Mouse (Mus musculus) C2C12 (cell line): Measurements from ENCODE around the gene Gm10354.
"Not testable (repeated sequence)": the region's sequence is repeated elsewhere in the genome, so short reads cannot be mapped to it uniquely, and the experiment has no call there.

Experiments
- CTCF ChIP-seq: IDR thresholded peaks from one replicate; pipeline ENCODE4 v1.5.1; 2011; ENCODE audit not compliant: control insufficient read depth, insufficient read depth, insufficient read length
- FOSL1 ChIP-seq: IDR thresholded peaks from one replicate; pipeline ENCODE4 v1.8.0; 2011; ENCODE audit warnings: mild to moderate bottlenecking, low read length; ENCODE audit not compliant: poor library complexity, insufficient read depth, severe bottlenecking
- MYOG ChIP-seq: IDR thresholded peaks from one replicate; pipeline ENCODE4 v1.6.1; 2011; ENCODE audit not compliant: control insufficient read depth, insufficient read length; ENCODE audit errors: extremely low read depth

GRCm38 (mm10) chr5:14996670-14997249 is 18.0 kb upstream of the Gm10354 start:
- not testable (repeated sequence) for TF ChIP-seq MYOG, CTCF, FOSL1
